Mouse (Mus musculus) heart, embryonic 11.5 days (tissue): ENCODE results near the gene Sdk2. TPM values are rescaled to one million over a fixed set of nuclear protein-coding genes. Genes with fewer than 3 reads are reported as not detected.

Source experiments
- ATAC-seq: fragments of 200-750 bp; cut with Nextera tagmentation; replicated peaks from 2 replicates; pipeline ENCODE4 v1.8.0; 2017; ENCODE audit warnings: moderate library complexity; ENCODE audit not compliant: insufficient number of reproducible peaks, low FRiP score, low TSS enrichment
- H3K27ac ChIP-seq: fragments of 300-500 bp; sonication (generic); 2 replicates; pipeline ENCODE4 v1.5.1; 2014; ENCODE audit warnings: mild to moderate bottlenecking, low read depth, low read length
- H3K27me3 ChIP-seq: fragments of 300-500 bp; sonication (generic); 2 replicates; pipeline ENCODE4 v1.6.1; 2014; ENCODE audit warnings: mild to moderate bottlenecking, low read length, mixed read lengths; ENCODE audit not compliant: control insufficient read depth, insufficient read depth
- H3K36me3 ChIP-seq: fragments of 300-500 bp; sonication (generic); 2 replicates; pipeline ENCODE4 v1.6.1; 2014; ENCODE audit warnings: mild to moderate bottlenecking, low read length, moderate library complexity, mixed read lengths; ENCODE audit not compliant: control insufficient read depth, insufficient read depth
- H3K4me1 ChIP-seq: fragments of 300-500 bp; sonication (generic); 2 replicates; pipeline ENCODE4 v1.6.1; 2014; ENCODE audit warnings: low read length; ENCODE audit not compliant: control insufficient read depth, insufficient read depth
- H3K4me2 ChIP-seq: fragments of 300-500 bp; sonication (generic); 2 replicates; pipeline ENCODE4 v1.6.1; 2014; ENCODE audit warnings: mild to moderate bottlenecking, moderate library complexity
- H3K4me3 ChIP-seq: fragments of 300-500 bp; sonication (generic); 2 replicates; pipeline ENCODE4 v1.5.1; 2014; ENCODE audit warnings: low read depth, low read length
- H3K9ac ChIP-seq: fragments of 300-500 bp; sonication (generic); 2 replicates; pipeline ENCODE4 v1.6.1; 2014; ENCODE audit warnings: mild to moderate bottlenecking, low read depth, low read length, moderate library complexity
- H3K9me3 ChIP-seq: fragments of 300-500 bp; sonication (generic); replicated peaks from 2 replicates; pipeline ENCODE4 v1.6.1; 2016; ENCODE audit warnings: low read length; ENCODE audit not compliant: control insufficient read depth
- WGBS: fragments of 180-500 bp; shearing (Covaris S2); extraction: QIAGEN DNeasy Blood & Tissue Kit; methylation state at CpG from one replicate; pipeline ENCODE4 v1.1.7; 2014; ENCODE audit not compliant: insufficient replicate concordance; 5-methylcytosine and 5-hydroxymethylcytosine counted together
- polyA plus RNA-seq: library from polyadenylated mRNA; unstranded; fragments of >200 nt; fragmentation: Nextera tagmentation; extraction: Ambion mirVana; gene quantifications from 2 replicates; pipeline ENCODE4 v1.2.1, GENCODE M21; 2014

Gene Sdk2
- polyA plus RNA-seq, 1 experiment from 2014 or later, result 1.9 TPM

GRCm38 (mm10) chr11:113737912-113738311 lies 328.9 kb downstream of the Sdk2 start:
- Histone ChIP-seq H3K9me3 (no peaks in the 10 kb centered on the region), H3K9ac (no peak overlapping the region), H3K4me3 (no peak overlapping the region), H3K4me2 (no peak overlapping the region), H3K4me1 (peaks cover 51% of the 10 kb centered on the region), H3K27me3 (no peaks in the 10 kb centered on the region), H3K36me3 (peaks cover under 1% of the 10 kb centered on the region; the same call in 1 of the 2 replicates), H3K27ac (no peak overlapping the region)
- 90% methylated on average over 8 of the region's 8 CpGs for WGBS
- no peak for ATAC-seq

DNA sequence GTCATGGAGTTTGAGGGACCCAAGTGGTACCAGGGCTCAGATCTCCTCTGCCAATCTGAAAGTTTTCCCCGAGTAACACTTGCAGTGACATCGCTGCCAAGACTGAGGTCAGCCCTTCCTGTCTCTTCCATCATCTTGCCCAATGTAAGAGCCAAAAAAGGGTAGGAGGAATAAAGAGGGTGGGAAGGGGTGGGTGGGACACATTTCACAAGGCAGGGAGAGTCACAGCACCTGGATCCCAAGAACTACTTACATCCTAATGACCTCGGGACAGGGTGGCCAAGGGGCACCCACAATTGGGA lies 329.3 kb downstream of the Sdk2 start:
- no peak overlapping the region for H3K9ac ChIP-seq
- no peak overlapping the region for H3K4me3 ChIP-seq
- peaks cover 52% of the 10 kb centered on the region for H3K4me1 ChIP-seq
- no peak for ATAC-seq
- no peak overlapping the region for H3K27ac ChIP-seq
- no peaks in the 10 kb centered on the region for H3K36me3 ChIP-seq
- H3K4me2 ChIP-seq, result no peak overlapping the region
- WGBS, result 72% methylated on average over 3 of the region's 3 CpGs
- no peaks in the 10 kb centered on the region for H3K27me3 ChIP-seq
- no peaks in the 10 kb centered on the region for H3K9me3 ChIP-seq

GRCm38 (mm10) chr11:113736848-113737552 lies 329.8 kb downstream of the Sdk2 start:
- H3K4me2 ChIP-seq, result no peak overlapping the region
- no peaks in the 10 kb centered on the region for H3K9me3 ChIP-seq
- no peak overlapping the region for H3K27ac ChIP-seq
- no peak overlapping the region for H3K9ac ChIP-seq
- peaks cover 52% of the 10 kb centered on the region for H3K4me1 ChIP-seq
- no peak for ATAC-seq
- no peaks in the 10 kb centered on the region for H3K36me3 ChIP-seq
- H3K27me3 ChIP-seq, result no peaks in the 10 kb centered on the region
- no peak overlapping the region for H3K4me3 ChIP-seq
- WGBS, result 71% methylated on average over 11 of the region's 11 CpGs

DNA sequence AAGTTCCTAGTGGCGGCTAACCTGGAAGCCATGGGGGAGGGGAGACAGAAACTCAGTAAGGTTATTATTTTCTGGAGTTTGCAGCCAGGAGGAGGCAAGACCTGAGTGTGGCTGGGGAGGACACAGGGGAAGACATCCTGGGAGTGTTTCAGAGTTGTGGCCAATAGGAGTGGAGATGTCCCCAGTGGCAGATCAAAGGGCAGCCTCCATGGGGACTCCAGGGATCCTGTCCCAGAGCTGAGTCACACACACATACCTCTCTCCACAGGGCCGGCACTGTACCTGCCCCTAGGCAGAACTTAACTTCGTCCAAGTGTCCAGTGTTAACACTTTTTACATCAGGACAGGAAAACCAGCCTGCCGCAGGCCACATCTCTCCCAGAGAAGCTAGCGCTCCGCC lies 331.7 kb downstream of the Sdk2 start:
- ATAC-seq, result no peak
- no peak overlapping the region for H3K27ac ChIP-seq
- WGBS, result 65% methylated on average over 6 of the region's 6 CpGs
- no peaks in the 10 kb centered on the region for H3K9me3 ChIP-seq
- H3K4me3 ChIP-seq, result no peak overlapping the region
- no peak overlapping the region for H3K4me2 ChIP-seq
- no peak overlapping the region for H3K9ac ChIP-seq
- no peaks in the 10 kb centered on the region for H3K27me3 ChIP-seq
- H3K4me1 ChIP-seq, result peaks cover 53% of the 10 kb centered on the region
- no peaks in the 10 kb centered on the region for H3K36me3 ChIP-seq

- no peak overlapping the region for H3K4me3 ChIP-seq
- peaks cover 46% of the 10 kb centered on the region for H3K4me1 ChIP-seq
- ATAC-seq, result peak; percentile 28; the same call in 1 of the 2 replicates
- H3K27ac ChIP-seq, result peak overlapping the region; percentile 54; the same call in 1 of the 2 replicates
- H3K9ac ChIP-seq, result no peak overlapping the region
- no peaks in the 10 kb centered on the region for H3K27me3 ChIP-seq
- peaks cover 2% of the 10 kb centered on the region for H3K36me3 ChIP-seq
- no peaks in the 10 kb centered on the region for H3K9me3 ChIP-seq
- H3K4me2 ChIP-seq, result no peak overlapping the region
- 53% methylated on average over 6 of the region's 6 CpGs for WGBS
Measured at GRCm38 (mm10) chr11:113733631-113734364, 333.0 kb downstream of the Sdk2 start.

DNA sequence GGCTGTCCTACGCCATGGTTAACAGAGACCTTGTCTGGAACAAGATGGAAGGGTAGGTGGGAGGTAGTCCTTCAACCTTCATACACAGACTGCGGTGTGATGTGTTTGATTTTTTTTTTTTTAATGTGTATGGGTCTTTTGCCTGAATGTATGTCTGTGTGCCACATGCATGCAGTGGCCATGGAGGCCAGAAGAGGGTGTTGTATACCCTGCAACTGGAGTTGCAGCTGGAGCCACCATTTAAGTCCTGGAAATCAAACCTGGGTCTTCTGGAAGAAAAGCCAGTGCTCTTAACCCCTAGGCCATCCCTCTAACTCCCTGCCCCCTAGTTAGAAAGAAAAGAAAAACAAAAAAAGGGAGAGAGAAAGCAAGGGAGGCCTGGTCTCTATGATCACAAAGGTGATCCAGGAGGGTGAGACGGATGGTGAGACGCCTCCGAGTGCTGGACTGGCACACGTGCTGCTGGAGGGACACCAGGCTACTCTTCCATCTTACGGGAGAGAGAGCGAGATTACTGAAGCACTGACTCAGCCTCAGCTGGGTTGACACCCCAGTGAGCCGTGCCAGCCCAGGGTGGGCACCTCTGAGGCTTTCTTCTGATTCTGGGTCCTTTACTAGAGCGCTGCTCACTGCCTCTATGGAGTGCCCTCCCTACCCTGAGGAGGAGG lies 334.8 kb downstream of the Sdk2 start:
- Histone ChIP-seq H3K36me3 (peaks cover 13% of the 10 kb centered on the region), H3K4me1 (peaks cover 35% of the 10 kb centered on the region), H3K9me3 (no peaks in the 10 kb centered on the region), H3K27ac (no peak overlapping the region), H3K27me3 (no peaks in the 10 kb centered on the region), H3K9ac (no peak overlapping the region), H3K4me3 (no peak overlapping the region), H3K4me2 (no peak overlapping the region)
- WGBS, result 91% methylated on average over 10 of the region's 10 CpGs
- ATAC-seq, result no peak

DNA sequence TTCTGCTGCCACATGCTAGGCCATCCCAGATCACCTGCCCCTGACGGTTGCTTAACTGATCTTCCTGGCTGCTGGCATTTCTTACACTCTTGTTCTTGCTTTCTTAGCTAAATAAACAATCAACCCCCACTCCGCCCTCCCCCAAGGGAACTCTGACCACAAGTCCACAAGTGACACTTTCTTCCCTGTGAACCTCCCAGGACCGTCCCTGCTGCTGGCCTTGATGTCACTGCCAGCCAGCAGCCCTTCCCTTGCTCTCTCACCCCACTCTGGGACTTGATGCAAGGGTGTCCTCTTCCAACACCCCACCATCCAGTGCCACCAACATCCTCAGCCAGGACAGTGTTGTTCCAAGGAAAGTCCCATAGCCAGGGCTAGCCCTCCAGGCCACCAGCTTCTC lies 336.0 kb downstream of the Sdk2 start:
- no peak for ATAC-seq
- no peak overlapping the region for H3K4me3 ChIP-seq
- H3K36me3 ChIP-seq, result peaks cover 19% of the 10 kb centered on the region
- no peaks in the 10 kb centered on the region for H3K27me3 ChIP-seq
- H3K9ac ChIP-seq, result no peak overlapping the region
- H3K27ac ChIP-seq, result no peak overlapping the region
- peaks cover 30% of the 10 kb centered on the region for H3K4me1 ChIP-seq
- H3K9me3 ChIP-seq, result no peaks in the 10 kb centered on the region
- no peak overlapping the region for H3K4me2 ChIP-seq
- WGBS, result 58% methylated on average over 3 of the region's 3 CpGs

DNA sequence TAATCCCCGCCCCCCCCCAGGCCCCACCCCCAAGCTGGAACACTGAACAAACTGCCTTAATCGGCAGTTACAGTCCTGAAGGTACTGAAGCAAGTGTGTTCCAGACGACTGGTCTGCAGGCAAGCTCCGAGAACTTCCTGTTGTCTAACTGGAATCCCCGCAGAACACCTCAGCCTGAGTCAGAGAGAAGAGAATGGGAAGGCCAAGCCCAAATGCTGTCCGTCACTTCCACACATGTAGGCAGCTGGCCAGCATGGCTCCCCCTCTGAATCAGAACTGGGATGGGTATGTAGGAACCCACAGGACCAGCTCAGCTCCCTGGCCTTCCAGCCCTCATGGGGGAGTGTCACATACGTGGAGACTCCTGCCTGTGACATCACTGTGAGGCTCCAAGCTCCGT lies 336.9 kb downstream of the Sdk2 start:
- Histone ChIP-seq H3K9me3 (no peaks in the 10 kb centered on the region), H3K4me1 (peaks cover 25% of the 10 kb centered on the region), H3K9ac (no peak overlapping the region), H3K4me2 (no peak overlapping the region), H3K36me3 (peaks cover 19% of the 10 kb centered on the region), H3K4me3 (no peak overlapping the region), H3K27ac (no peak overlapping the region), H3K27me3 (no peaks in the 10 kb centered on the region)
- ATAC-seq, result no peak
- 53% methylated on average over 8 of the region's 8 CpGs for WGBS
